Mouse (Mus musculus) B cell, adult 2 months (primary cell): ENCODE data around the gene Mid1.
"Not testable (repeated sequence)": the region's sequence is repeated elsewhere in the genome, so short reads cannot be mapped to it uniquely, and the experiment has no call there.

Source experiments
- DNase-seq, 2 experiments: peaks; one replicate each; pipeline ENCODE4 v3.0.0; 2022

Mid1 gene

DNA sequence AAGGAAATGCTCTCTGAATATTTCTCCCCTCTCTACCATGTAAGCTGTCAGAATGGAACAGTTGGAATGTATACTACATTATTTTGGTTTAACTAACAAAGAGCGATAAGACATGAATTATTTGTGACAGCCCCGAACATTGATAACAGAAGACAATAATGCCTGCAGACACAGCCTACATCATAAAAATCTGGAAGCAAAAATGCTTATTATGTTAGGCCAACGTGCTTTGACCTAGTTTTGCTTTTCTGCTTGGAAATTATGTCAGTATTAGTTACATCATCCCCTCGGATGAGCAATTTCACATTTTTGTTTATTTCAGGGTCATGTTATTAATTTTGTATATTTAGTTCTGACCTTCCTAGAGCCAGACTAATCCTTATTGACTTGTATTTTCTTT lies 205.5 kb downstream of the Mid1 start:
- DNase-seq = no peak

- no peak for DNase-seq
Measured at GRCm38 (mm10) chrX:169892100-169892499, 207.1 kb downstream of the Mid1 start.

- DNase-seq = no peak
Measured at GRCm38 (mm10) chrX:169892631-169893030, 207.6 kb downstream of the Mid1 start.

DNA sequence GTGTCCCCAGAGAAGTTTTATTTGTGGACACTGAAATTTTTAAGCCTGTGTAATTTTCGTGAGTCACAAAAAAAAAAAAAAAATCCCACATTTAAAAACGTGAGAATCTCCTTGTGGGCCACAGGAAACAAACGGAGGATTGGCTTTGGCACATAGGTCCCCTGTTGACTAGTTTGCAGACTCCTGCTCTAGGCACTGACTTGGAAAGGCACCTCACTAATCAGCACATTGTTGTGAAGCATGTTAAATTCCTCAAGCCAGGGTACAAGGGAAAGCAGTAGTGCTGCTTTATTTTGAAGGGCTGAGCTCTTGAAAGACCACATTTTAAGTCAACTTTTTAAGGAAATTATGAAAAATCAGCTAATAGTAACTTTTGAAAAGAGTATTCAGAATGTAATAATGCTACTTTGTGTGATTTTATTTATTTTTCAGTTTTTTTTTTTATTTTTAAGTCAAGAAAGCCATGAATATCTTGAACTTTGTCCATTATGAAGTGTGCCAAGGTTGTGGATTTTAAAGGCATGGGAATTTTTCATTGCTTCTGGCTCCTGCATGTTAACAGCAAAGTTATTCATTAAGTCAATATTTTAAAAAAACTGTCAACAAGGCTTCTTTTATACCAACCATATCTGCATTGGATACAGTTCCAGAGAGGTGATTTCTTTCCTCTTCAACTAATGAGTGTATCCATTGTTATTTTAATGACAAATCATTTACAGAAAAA lies 214.4 kb downstream of the Mid1 start:
- no peak for DNase-seq

GRCm38 (mm10) chrX:169902860-169903259 lies 217.9 kb downstream of the Mid1 start:
- DNase-seq = no peak

DNA sequence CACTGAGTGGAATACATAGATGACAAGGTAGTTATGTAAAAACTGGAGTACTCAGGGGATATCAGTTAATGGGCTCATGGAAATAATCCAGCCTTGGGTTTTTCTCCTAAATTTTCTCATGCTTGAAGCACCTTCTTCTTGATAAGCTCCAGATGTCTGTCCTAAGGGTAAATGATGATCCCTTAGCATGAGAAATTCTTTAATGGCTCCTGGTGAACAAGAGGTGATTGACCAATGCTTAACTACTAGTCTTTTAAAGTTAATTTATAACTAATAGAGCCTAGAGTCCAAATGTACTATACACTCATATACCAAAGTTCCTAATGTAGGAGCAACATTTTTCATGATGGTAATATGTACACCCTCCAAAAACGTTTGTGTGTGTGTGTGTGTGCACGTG lies 218.7 kb downstream of the Mid1 start:
- DNase-seq = no peak

GRCm38 (mm10) chrX:169906054-169906508 lies 221.1 kb downstream of the Mid1 start:
- DNase-seq = no peak

GRCm38 (mm10) chrX:169909898-169910297 lies 224.9 kb downstream of the Mid1 start:
- DNase-seq = no peak

DNA sequence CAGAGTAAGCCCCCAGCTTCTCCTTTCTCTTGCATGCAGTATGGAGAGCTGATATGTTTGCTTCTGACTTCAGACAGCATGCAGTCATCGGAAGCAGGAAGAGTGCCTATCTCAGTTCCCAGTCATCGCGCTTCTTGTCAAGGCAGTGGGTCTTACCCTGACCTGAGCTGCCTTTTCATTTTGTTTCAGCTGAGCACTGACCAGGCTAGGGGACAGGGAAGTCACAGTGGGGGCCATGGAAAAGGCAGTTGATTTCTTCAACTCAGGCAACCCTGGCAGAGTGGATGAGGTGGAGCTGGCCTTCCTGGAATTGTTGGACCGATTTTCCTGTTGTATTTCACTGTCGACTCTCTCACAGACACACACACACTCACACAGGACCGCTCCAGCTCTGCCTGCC lies 230.7 kb downstream of the Mid1 start:
- DNase-seq = no peak

DNA sequence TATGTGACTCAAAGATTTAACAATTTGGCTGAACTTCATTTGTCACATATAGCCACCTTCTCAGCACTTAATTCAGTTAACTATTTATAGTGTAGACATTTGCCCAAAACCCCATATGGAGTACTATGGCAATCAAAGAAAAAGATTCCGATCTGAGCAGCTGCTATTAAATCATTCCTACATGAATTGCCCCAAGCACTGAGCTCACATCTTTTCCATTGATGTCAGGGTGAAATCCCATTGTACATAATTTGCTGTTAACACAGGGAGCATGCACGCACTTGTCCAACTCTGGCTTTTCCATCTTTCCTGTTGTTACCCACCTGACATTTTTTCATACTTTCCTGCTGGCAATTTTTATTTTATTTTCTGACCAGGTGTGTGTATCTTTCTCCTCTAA lies 237.5 kb downstream of the Mid1 start:
- DNase-seq = no peak

DNA sequence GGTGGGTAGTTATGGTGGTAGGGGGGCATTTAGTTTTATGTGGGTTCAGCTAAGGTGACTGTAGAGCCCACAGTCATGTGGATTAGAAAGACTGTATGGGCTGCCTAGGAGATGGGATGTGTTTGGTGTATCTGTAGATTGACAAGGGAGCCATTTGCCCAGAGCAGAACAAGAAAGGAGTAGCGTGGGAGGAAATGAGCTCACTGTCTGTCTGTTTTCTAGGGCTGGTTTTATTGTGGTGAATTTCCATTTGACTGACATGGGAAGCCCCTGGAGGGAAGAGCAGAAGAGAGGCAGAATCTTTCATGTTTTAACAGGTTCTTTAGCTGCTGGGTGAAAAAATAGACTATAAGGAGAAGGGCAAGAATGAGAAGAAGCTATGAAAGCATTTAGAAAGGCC lies 238.4 kb downstream of the Mid1 start:
- no peak for DNase-seq

DNA sequence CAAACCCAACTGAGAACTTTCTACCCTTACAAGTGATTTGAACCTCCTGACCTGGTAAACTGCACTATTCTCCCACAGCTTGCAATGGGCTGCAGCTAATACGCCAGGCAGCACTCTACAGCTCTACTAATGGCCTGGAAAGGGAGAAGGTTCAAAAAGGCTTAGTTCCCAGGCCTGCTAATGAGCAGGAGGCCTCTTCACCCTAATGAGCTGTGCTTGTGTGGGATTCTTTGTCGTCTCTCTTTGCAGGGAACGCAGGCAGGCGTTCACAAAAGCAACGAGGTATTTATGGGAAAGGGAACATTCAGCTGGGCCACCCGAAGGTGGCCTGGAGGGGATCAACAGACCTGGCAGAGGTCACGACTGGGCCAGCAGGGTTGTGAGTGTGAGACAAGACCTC lies 240.6 kb downstream of the Mid1 start:
- DNase-seq = no peak

GRCm38 (mm10) chrX:169927110-169927817 lies 242.3 kb downstream of the Mid1 start:
- no peak for DNase-seq

DNA sequence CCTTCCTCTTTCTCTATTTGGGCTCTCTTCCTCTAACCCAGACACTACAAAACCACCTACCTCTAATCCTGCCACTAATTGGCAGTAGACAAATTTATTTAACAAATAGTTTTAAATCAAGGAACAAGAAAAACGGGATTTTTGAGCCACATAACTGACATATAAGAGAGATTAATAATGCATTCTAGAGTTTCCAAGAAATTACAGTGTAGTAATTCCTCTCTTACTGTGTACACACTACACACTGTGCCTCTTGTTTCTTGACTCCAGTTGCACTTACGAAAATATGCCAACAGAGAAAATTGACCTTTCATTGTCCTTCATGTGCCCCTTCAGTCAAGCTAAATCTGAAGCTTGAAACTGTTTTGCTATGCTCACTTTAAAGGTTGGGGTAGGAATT lies 245.9 kb downstream of the Mid1 start:
- no peak for DNase-seq

- no peak for DNase-seq
Measured at GRCm38 (mm10) chrX:169933228-169933627, 248.2 kb downstream of the Mid1 start.

- no peak for DNase-seq
Measured at GRCm38 (mm10) chrX:169937119-169937719, 252.2 kb downstream of the Mid1 start.

GRCm38 (mm10) chrX:169940531-169940930 lies 255.5 kb downstream of the Mid1 start:
- no peak for DNase-seq

DNA sequence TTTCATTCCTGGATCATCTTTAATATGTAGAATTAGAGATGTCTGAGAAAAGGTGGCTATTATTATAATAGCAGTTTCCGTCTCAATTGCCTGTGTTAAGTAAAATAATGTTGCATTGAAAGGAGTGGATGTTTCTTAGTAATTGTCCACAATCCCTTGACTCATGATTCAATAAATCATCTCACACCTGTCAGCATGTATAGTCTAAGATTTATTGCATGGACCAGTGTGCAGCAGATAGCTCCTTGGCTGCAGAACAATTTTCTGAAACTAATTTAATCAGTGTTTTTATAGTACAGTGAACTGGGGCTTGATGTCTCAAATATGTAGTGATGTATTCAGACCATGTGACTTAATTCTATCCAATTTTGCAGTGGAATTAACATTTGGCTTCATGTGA lies 265.6 kb downstream of the Mid1 start:
- DNase-seq = no peak

GRCm38 (mm10) chrX:169969337-169969736 lies 284.3 kb downstream of the Mid1 start:
- no peak for DNase-seq

GRCm38 (mm10) chrX:169969765-169970164 lies 284.8 kb downstream of the Mid1 start:
- not testable (repeated sequence) for DNase-seq

- peak in 1 of 2 experiments; percentile 2 for DNase-seq
Measured at GRCm38 (mm10) chrX:169970546-169970945, 285.5 kb downstream of the Mid1 start.

GRCm38 (mm10) chrX:169971562-169971961 lies 286.6 kb downstream of the Mid1 start:
- DNase-seq = not testable (repeated sequence)

DNA sequence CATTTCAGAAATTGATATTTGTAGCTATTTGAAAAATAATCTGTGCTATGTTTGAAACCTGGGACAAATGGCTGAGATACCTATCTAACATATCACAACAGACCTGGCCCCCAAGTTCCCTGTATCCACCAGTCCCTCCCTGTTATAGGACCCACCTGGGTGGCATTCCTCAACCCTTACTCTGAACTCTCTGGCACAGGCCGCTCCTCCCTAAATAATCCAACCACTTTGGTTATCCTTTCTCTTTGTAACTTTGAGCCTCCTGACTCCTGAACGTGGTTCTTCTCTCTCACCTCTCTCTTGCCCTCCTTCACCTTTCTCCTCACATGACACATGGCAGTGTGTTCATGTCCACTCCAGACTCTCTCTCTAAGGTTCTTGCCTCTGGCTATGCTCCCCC lies 287.1 kb downstream of the Mid1 start:
- peak in 1 of 2 experiments; percentile 10 for DNase-seq
